Mouse (Mus musculus) neural tube, postnatal 0 days (tissue): ENCODE data around the gene Cox7b. TPM values are rescaled to one million over a fixed set of nuclear protein-coding genes. Genes with fewer than 3 reads are reported as not detected.

Experiments
- polyA plus RNA-seq: library from polyadenylated mRNA; unstranded; fragments of >200 nt; fragmentation: Nextera tagmentation; extraction: Ambion mirVana; gene quantifications from 2 replicates; pipeline ENCODE4 v1.2.1, GENCODE M21; 2015

Gene Cox7b
- 560 and 579 TPM in 2 replicates for polyA plus RNA-seq

GRCm38 (mm10) chrX:106015571-106016322 is at the start of gene Cox7b:
Gene Cox7b (plus strand): TSS chrX:106015700.

GRCm38 (mm10) chrX:106011465-106012159 is 3.9 kb upstream of the Cox7b start, which contains the start of gene Magt1:
Gene Magt1 (minus strand): TSS chrX:106011906.

GRCm38 (mm10) chrX:106026418-106027342 is 11.2 kb downstream of the Cox7b start, which contains the start of gene Atp7a:
Gene Atp7a (plus strand): TSS chrX:106027276.

Other genes starting within 250 kb of the Cox7b start
- gene Atrx, start 86.3 kb upstream of the Cox7b start, polyA plus RNA-seq, result 175 and 185 TPM in 2 replicates
- gene Magt1, start 3.8 kb upstream of the Cox7b start, polyA plus RNA-seq, result 17.2 and 18.3 TPM in 2 replicates
- 4.7 and 5.0 TPM in 2 replicates for gene Atp7a, start 11.6 kb downstream of the Cox7b start, polyA plus RNA-seq
- 0.24 and 0.41 TPM in 2 replicates for gene Tlr13, start 127.5 kb downstream of the Cox7b start, polyA plus RNA-seq
- 278 and 282 TPM in 2 replicates for gene Pgk1, start 171.4 kb downstream of the Cox7b start, polyA plus RNA-seq
- gene Taf9b, start 205.5 kb downstream of the Cox7b start, polyA plus RNA-seq, result 28.5 and 30.6 TPM in 2 replicates
- gene Fnd3c2, start 239.7 kb downstream of the Cox7b start, polyA plus RNA-seq, result not detected in 2 replicates